Mouse (Mus musculus) lung, postnatal 0 days (tissue): ENCODE results near the gene Gm20388.

Experiments
- CTCF ChIP-seq: IDR thresholded peaks from 2 replicates; pipeline ENCODE4 v1.5.1; 2016; ENCODE audit warnings: antibody characterized with exemption, mild to moderate bottlenecking
- EP300 ChIP-seq: IDR thresholded peaks from 2 replicates; pipeline ENCODE4 v1.6.1; 2016; ENCODE audit warnings: antibody characterized with exemption, mild to moderate bottlenecking, control low read depth

DNA sequence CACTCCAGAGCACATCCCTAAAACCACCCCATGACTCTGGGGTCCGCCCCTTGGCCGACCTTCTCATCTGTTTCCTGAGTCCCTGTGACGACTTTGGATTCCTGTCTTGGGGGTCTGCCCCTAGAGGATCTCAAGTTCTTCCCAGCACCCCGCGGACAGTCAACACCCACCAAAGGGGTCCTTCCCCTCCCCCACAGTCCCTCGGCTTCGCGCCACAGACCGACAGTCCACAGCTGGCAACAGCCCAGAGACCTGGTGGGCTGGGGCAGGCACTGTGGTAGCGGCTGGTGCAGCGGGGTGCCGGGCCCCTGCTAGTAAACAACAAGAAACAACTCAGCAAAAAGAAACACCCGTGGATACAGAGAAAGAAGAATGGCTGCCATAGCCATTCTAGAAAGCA is 1632.3 kb downstream of the Gm20388 start:
- no peak for TF ChIP-seq CTCF
- TF ChIP-seq EP300, result no peak
